Mouse (Mus musculus) cerebellum, adult 2 months (tissue): ENCODE measurements around the gene Tmbim1.

Experiments
- CTCF ChIP-seq: fragments of 200-500 bp; IDR thresholded peaks from 2 replicates; pipeline ENCODE4 v1.5.1; 2011; ENCODE audit warnings: low read depth, mild to moderate bottlenecking, control low read depth, low read length, moderate library complexity, borderline replicate concordance; ENCODE audit not compliant: insufficient read depth
- POLR2A ChIP-seq: fragments of 200-500 bp; IDR thresholded peaks from 2 replicates; pipeline ENCODE4 v1.6.1; 2011; ENCODE audit warnings: low read length, control low read depth, borderline replicate concordance; ENCODE audit not compliant: insufficient read depth

DNA sequence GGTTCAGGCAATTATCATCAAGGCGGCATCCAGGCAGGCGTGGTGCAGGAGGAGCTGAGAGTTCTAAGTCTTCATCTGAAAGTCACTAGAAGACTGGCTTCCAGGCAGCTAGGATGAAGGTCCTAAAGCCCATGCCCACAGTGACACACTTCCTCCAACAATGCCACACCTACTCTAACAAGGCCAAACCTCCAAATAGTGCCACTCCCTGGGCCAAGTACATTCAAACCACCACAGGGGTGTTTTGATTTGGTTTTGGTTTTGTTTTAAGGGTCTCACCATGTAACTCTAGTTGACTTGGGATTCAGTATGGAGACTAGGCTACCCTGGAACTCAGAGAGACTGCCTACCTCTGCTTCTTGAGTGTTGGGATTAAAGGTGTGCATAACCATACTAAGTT lies at the start of gene Tmbim1:
- TF ChIP-seq CTCF (no peak), POLR2A (no peak)
